Comparison of ENCODE assay signal across 8 mouse cellular contexts in genomic region chr2:180894734-180895133, GRCm38 (mm10). TPM values are rescaled to one million over a fixed set of nuclear protein-coding genes. Genes with fewer than 3 reads are reported as not detected.
DNase-seq lines count a peak whose midpoint lies in the region; ATAC-seq lines count a peak whose summit lies in the region.

No protein-coding gene starts in this region.

- H3K27ac ChIP-seq in intestine, embryonic 14.5 days (ENCODE audit: low read depth) = no peak overlapping the region

- peak overlapping the region; percentile 63; the same call in 1 of the 2 replicates for H3K4me2 ChIP-seq in intestine, embryonic 14.5 days (ENCODE audit: low read length)

- peaks cover 16% of the 10 kb centered on the region for H3K4me1 ChIP-seq in intestine, embryonic 14.5 days (replicated peaks; ENCODE audit: control insufficient read depth, insufficient read depth, low read length)

- H3K9ac ChIP-seq in intestine, embryonic 14.5 days (ENCODE audit: low read length) = no peak overlapping the region

- peaks cover 72% of the 10 kb centered on the region for H3K27me3 ChIP-seq in intestine, embryonic 14.5 days (replicated peaks; ENCODE audit: control insufficient read depth, insufficient read depth, low read length)

- ATAC-seq in frontal cortex, adult (ENCODE audit: low TSS enrichment) = no peak; the same call in 1 of the 2 replicates
- ATAC-seq in intestine, embryonic 14.5 days (replicated peaks; ENCODE audit: low FRiP score, low TSS enrichment, low read depth) = peak; percentile 55
- peak; percentile 63 for ATAC-seq in megakaryocyte-erythroid progenitor cell, adult 5-6 weeks (replicated peaks; ENCODE audit: low FRiP score, low TSS enrichment, poor library complexity, severe bottlenecking)

- 1% methylated on average over 13 of the region's 13 CpGs for WGBS in intestine, embryonic 14.5 days

- no peaks in the 10 kb centered on the region for H3K9me3 ChIP-seq in intestine, embryonic 14.5 days (ENCODE audit: control insufficient read depth, low read length)

- no peaks in the 10 kb centered on the region for H3K36me3 ChIP-seq in intestine, embryonic 14.5 days (ENCODE audit: control insufficient read depth, insufficient read depth, low read length)

- peak; percentile 92 to 96 for DNase-seq in frontal cortex, adult 2 months (ENCODE audit: extremely low spot score in 1 of 2, low spot score in 1 of 2)
- DNase-seq in cerebellum, adult 8-10 months = peak; percentile 95
- peak; percentile 87 to 91 for DNase-seq in frontal cortex, postnatal 10 days (ENCODE audit: low spot score in 2 of 2)
- DNase-seq in intestine, embryonic 14.5 days (ENCODE audit: low spot score) = peak; percentile 84
- peak; percentile 89 to 93 for DNase-seq in left cerebral cortex, adult 9 months (ENCODE audit: low spot score in 2 of 2)
- peak; percentile 90 for DNase-seq in right cerebral cortex, postnatal 4 days

- no peak overlapping the region for H3K4me3 ChIP-seq in intestine, embryonic 14.5 days (ENCODE audit: low read depth, low read length)

RNA-seq across cellular contexts. Expression of gene Ythdf1, which starts 26.0 kb away (rescaled TPM):
- polyA plus RNA-seq in frontal cortex, adult 2 months (2012; rRNA removed) = 43.1 and 45.7 TPM in 2 replicates
- 42.0 and 61.0 TPM in 2 replicates for polyA plus RNA-seq in intestine, embryonic 14.5 days (2014; fragmentation: Nextera tagmentation; extraction: Ambion mirVana)
- 58.9 and 67.4 TPM in 2 replicates for total RNA-seq in megakaryocyte-erythroid progenitor cell, adult 5-6 weeks (2014; fragmentation: Nextera tagmentation)
- total RNA-seq in megakaryocyte-erythroid progenitor cell, adult 5-6 weeks (2017) = 26.4 and 38.3 TPM in 2 replicates

RNA-seq across cellular contexts. Expression of gene Birc7, which starts 34.1 kb away (rescaled TPM):
- polyA plus RNA-seq in frontal cortex, adult 2 months (2012; rRNA removed) = 0.08 and 0.42 TPM in 2 replicates
- 0.26 TPM in 1 of 2 replicates, not detected in the other for polyA plus RNA-seq in intestine, embryonic 14.5 days (2014; fragmentation: Nextera tagmentation; extraction: Ambion mirVana)
- not detected in 2 replicates for total RNA-seq in megakaryocyte-erythroid progenitor cell, adult 5-6 weeks (2014; fragmentation: Nextera tagmentation)
- not detected in 2 replicates for total RNA-seq in megakaryocyte-erythroid progenitor cell, adult 5-6 weeks (2017)

RNA-seq across cellular contexts. Expression of gene Nkain4, which starts 59.8 kb away (rescaled TPM):
- 74.4 and 84.5 TPM in 2 replicates for polyA plus RNA-seq in frontal cortex, adult 2 months (2012; rRNA removed)
- polyA plus RNA-seq in intestine, embryonic 14.5 days (2014; fragmentation: Nextera tagmentation; extraction: Ambion mirVana) = 51.0 and 53.3 TPM in 2 replicates
- not detected in 2 replicates for total RNA-seq in megakaryocyte-erythroid progenitor cell, adult 5-6 weeks (2014; fragmentation: Nextera tagmentation)
- total RNA-seq in megakaryocyte-erythroid progenitor cell, adult 5-6 weeks (2017) = not detected in 2 replicates
